Mouse (Mus musculus) bone marrow macrophage, adult 2 months (primary cell): ENCODE results near the gene Mcm3.

Source experiments
- CTCF ChIP-seq: IDR thresholded peaks from 2 replicates; pipeline ENCODE4 v1.5.1; 2012; ENCODE audit warnings: low read depth, mild to moderate bottlenecking, low read length, moderate library complexity
- POLR2A ChIP-seq: IDR thresholded peaks from 2 replicates; pipeline ENCODE4 v1.6.1; 2012; ENCODE audit warnings: mild to moderate bottlenecking, low read depth, low read length, borderline replicate concordance

GRCm38 (mm10) chr1:20817172-20817571 is 2.9 kb downstream of the Mcm3 start:
- TF ChIP-seq POLR2A (no peak), CTCF (no peak)
